Mouse (Mus musculus) stomach, postnatal 0 days (tissue): ENCODE results near the gene Hrc.

ENCODE experiments used
- CTCF ChIP-seq: IDR thresholded peaks from 2 replicates; pipeline ENCODE4 v1.5.1; 2016; ENCODE audit warnings: antibody characterized with exemption, low read depth, mild to moderate bottlenecking, moderate library complexity
- EP300 ChIP-seq: optimal IDR thresholded peaks from 2 replicates; pipeline ENCODE3; 2016; ENCODE audit warnings: antibody characterized with exemption

GRCm38 (mm10) chr7:45361243-45361804, 26.2 kb downstream of the Hrc start:
- TF ChIP-seq CTCF (no peak), EP300 (no peak)
